In the genomic region with DNA sequence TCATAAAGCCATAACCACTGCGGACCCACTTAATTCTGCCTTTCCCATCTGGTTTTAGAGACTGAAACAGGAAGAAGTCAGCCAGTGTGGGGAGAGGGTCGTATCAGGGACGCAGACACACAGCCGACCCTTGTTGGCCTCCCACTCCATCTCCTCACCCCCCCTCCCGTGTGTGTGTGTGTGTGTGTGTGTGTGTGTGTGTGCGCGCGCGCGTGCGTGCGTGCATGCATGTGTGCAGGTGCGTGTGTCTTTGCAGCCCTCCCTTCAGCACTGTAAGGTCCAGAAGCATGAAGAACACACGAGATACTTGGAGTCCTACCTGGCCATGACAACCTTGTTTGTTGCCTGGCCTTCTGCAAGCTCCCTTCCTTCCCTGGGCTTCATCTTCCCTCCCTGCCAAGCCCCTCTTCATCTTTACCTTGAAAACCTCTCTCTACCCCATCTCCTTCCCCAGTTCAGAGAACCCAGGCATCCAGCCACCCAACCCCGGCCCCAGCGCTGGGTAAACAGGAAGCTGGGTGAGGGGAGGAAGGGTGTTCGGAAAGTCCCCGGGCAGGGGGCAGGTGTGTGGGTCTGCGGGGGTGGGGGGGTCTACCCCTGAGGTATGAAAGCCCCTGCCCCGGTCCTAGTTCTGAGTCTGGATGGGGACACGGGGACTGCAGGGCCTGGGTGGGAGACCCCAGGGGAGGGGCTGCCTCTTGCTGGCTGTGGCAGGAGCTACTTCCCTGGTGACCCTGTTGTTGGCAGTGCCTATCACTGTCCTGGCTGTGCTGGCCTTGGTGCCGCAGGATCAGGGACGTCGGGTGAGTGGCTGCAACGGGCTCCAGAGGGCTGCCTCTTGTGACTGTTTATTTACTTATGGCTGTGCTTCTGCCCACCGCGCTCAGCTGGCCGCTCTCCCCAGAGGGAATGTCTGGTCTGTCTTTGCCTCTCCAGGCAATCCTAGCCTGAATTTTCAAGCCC, we compare ENCODE assay signal across 8 mouse cellular contexts. TPM values are rescaled to one million over a fixed set of nuclear protein-coding genes. Genes with fewer than 3 reads are reported as not detected.
DNase-seq lines count a peak whose midpoint lies in the region; ATAC-seq and TF ChIP-seq lines count a peak whose summit lies in the region.

Gene Ltb, plus strand, starts transcription at position 559 of the 963 bp plus-strand sequence.

- peak; percentile 81 to 84 for DNase-seq in B cell, adult 2 months
- DNase-seq in MN1 (ENCODE audit: low spot score), result peak; percentile 40
- peak; percentile 11 for DNase-seq in hindbrain, embryonic 11.5 days (ENCODE audit: low spot score)
- DNase-seq in lung, postnatal 0 days (ENCODE audit: low spot score), result no peak
- DNase-seq in splenic B cell, adult 2 months (ENCODE audit: low read depth, low spot score), result peak; percentile 69
- no peak for DNase-seq in embryo, embryonic 10 days (ENCODE audit: low spot score)
- no peak for DNase-seq in cerebellum, postnatal 36 days
- no peak for DNase-seq in urinary bladder, postnatal 4 days (ENCODE audit: low spot score in 2 of 2)

- H3K4me3 ChIP-seq in hindbrain, embryonic 11.5 days (ENCODE audit: low read depth, low read length), result no peak within 1 kb of the TSS
- no peak within 1 kb of the TSS; the same call in 1 of the 2 replicates for H3K4me3 ChIP-seq in lung, postnatal 0 days (ENCODE audit: low read depth, low read length)

- H3K36me3 ChIP-seq in hindbrain, embryonic 11.5 days (ENCODE audit: control insufficient read depth, insufficient read depth, low read length), result no peaks in the 10 kb centered on the region
- H3K36me3 ChIP-seq in lung, postnatal 0 days (ENCODE audit: insufficient read depth, low read length), result no peaks in the 10 kb centered on the region
- H3K36me3 ChIP-seq in splenic B cell, adult 2 months (ENCODE audit: control insufficient read depth, insufficient read depth, low read length, poor library complexity, severe bottlenecking), result peaks cover 16% of the 10 kb centered on the region

- no peaks in the 10 kb centered on the region for H3K9me3 ChIP-seq in hindbrain, embryonic 11.5 days (ENCODE audit: control insufficient read depth, low read length)
- no peaks in the 10 kb centered on the region for H3K9me3 ChIP-seq in lung, postnatal 0 days (ENCODE audit: low read length)

- TF ChIP-seq CTCF in lung, postnatal 0 days (IDR thresholded peaks at IDR 0.05), result no peak

- H3K4me1 ChIP-seq in hindbrain, embryonic 11.5 days (replicated peaks; ENCODE audit: control insufficient read depth, insufficient read depth, low read length), result peaks cover 2% of the 10 kb centered on the region; the same call in 1 of the 2 replicates
- peaks cover 4% of the 10 kb centered on the region; the same call in 1 of the 2 replicates for H3K4me1 ChIP-seq in lung, postnatal 0 days (ENCODE audit: insufficient read depth, low read depth, low read length)

- WGBS in hindbrain, embryonic 11.5 days, result 58% methylated on average over 23 of the region's 28 CpGs
- WGBS in lung, postnatal 0 days, result 38% methylated on average over 25 of the region's 28 CpGs

- TF ChIP-seq EP300 in lung, postnatal 0 days (IDR thresholded peaks at IDR 0.05), result no peak

- H3K27ac ChIP-seq in hindbrain, embryonic 11.5 days (ENCODE audit: low read depth, low read length), result no peak within 1 kb of the TSS
- no peak within 1 kb of the TSS for H3K27ac ChIP-seq in lung, postnatal 0 days (ENCODE audit: low read length)

- peak within 1 kb of the TSS; percentile 59; the same call in 1 of the 2 replicates for H3K4me2 ChIP-seq in hindbrain, embryonic 11.5 days (replicated peaks; ENCODE audit: low read depth, low read length)
- H3K4me2 ChIP-seq in lung, postnatal 0 days (replicated peaks; ENCODE audit: low read depth, low read length), result peak within 1 kb of the TSS; percentile 75

- H3K27me3 ChIP-seq in hindbrain, embryonic 11.5 days (ENCODE audit: control insufficient read depth, insufficient read depth, low read length), result peaks cover 28% of the 10 kb centered on the region
- no peaks in the 10 kb centered on the region; the same call in 1 of the 2 replicates for H3K27me3 ChIP-seq in lung, postnatal 0 days (replicated peaks; ENCODE audit: insufficient read depth, low read length)
- no peaks in the 10 kb centered on the region for H3K27me3 ChIP-seq in splenic B cell, adult 2 months (ENCODE audit: control insufficient read depth, insufficient read depth, low read length, poor library complexity, severe bottlenecking)

- ATAC-seq in hindbrain, embryonic 11.5 days (ENCODE audit: low FRiP score), result no peak
- no peak for ATAC-seq in lung, postnatal 0 days

- no peak within 1 kb of the TSS for H3K9ac ChIP-seq in hindbrain, embryonic 11.5 days (ENCODE audit: low read depth, low read length)
- no peak within 1 kb of the TSS for H3K9ac ChIP-seq in lung, postnatal 0 days (replicated peaks; ENCODE audit: low read depth)

RNA-seq across cellular contexts. Expression of gene Ltb, which starts in this region (rescaled TPM):
- polyA plus RNA-seq in hindbrain, embryonic 11.5 days (2014; fragmentation: Nextera tagmentation; extraction: Ambion mirVana), result 0.22 and 0.32 TPM in 2 replicates
- 2.3 and 3.0 TPM in 2 replicates for polyA plus RNA-seq in lung, postnatal 0 days (2015; fragmentation: Nextera tagmentation; extraction: Ambion mirVana)

Comparison
In these comparisons a context has a peak if more than half of its experiments do, and no peak if none do; other contexts are left out.
1. Peak in DNase-seq and H3K4me2 ChIP-seq in hindbrain, embryonic 11.5 days; RNA of the gene not detected or under 1 TPM.
2. DNase-seq: peak in B cell, adult 2 months (2 of 2), MN1 (single experiment) and splenic B cell, adult 2 months (single experiment); none in lung, postnatal 0 days (single experiment), embryo, embryonic 10 days (single experiment), cerebellum, postnatal 36 days (0 of 2) and urinary bladder, postnatal 4 days (0 of 2).